Mouse (Mus musculus) leukemia stem cell, adult 10-12 weeks (primary cell): ENCODE measurements around the gene Gria4. TPM values are rescaled to one million over a fixed set of nuclear protein-coding genes. Genes with fewer than 3 reads are reported as not detected.

Experiments used
- polyA plus RNA-seq: library from polyadenylated mRNA; stranded (reverse); fragments of >175 nt; gene quantifications from 2 replicates; pipeline ENCODE4 v1.2.3, GENCODE M21; 2012; ENCODE audit warnings: low replicate concordance

Gria4 gene
- polyA plus RNA-seq = not detected in 2 replicates

DNA sequence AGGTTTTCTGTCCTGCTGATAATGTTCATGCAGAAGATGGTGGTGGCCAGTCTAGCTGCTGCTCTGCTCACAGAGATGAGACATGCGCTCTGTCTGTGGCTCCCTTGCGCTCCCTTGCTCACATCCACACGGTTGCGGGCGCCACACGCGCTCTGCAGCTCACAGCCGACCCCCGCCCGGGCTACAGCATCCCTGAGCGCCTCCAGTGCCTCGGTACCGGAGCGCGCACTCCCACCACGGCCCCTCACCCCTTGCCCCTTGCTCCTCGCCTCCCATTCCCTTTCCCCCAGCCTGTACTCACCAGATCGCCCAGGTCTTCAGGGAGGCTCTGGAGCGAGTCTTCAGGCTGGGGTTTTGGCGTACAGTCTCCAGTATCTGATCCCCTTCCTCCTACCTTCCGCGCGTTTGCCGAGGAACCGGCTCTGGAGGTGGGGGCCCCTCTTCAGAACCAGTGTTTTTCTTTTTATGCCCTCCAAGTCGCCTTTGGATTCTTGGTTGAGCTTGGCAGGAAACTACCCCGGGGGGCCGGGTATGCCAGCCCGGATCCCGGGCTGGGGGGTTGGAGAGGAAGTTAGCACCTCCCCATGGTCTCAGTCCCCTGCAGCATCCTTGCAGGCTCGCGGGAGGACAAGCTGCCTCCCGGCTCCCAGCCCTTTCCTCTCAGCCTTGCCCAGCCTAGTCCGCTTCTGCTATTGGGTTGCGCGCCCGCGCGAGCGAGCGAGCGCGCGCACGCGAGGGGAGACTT, at the start of gene Gria4:
Gene Gria4 (minus strand): TSS at position 691 of the 745 bp plus-strand sequence.

DNA sequence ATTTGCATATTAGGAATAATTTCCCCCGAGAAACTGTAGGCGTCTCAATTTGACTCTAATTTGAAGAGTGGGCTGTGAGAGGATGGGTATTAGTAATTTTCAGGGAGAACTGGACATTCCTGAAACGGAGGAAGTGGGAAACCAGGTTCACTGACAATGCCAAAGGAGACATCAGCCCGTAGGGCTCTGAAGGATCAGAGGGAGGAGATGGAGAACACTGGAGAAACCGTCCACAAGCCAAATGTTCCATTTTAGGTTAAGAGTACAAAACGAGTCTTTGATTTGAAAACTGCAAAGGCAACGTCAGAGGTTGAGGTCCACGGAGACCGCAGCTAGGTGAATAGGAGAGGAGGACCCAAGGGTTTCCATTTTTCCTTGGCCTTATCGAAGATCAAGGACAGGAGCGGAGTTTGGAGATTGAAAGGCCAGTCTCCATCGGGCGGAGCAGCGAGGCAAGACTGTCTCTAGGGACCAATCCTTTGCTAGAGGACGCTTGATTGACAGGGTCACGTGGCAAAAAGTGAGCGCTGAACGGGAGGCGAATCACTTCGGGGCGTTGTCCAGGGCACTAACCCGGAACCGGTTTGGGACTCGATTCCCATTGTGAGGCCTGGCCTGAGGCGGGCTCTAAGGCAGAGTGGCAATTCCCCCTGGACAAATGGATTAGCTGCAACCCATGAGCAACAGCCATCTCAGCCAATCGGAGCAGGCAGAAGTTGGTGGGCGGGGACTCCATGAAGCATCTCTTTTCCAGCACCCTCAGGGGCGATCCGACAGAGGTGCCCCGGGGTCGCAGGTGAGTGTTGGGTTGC, 420.0 kb downstream of the Gria4 start, which contains the start of gene Msantd4:
Gene Msantd4 (plus strand): TSS at position 735 of the 812 bp plus-strand sequence.

